ENCODE assay signal across 25 mouse cellular contexts in genomic region chr15:85202787-85203186, GRCm38 (mm10). TPM values are rescaled to one million over a fixed set of nuclear protein-coding genes. Genes with fewer than 3 reads are reported as not detected.
DNase-seq lines count a peak whose midpoint lies in the region; ATAC-seq and TF ChIP-seq lines count a peak whose summit lies in the region.
"Had no signal": no experiment of that assay in that cellular context is flagged by ENCODE, and none has a peak within 500 bp of the region (broad histone marks: within the 10 kb centered on the region; RNA-seq: fewer than 3 reads in every experiment).

No protein-coding gene starts in this region.

- H3K36me3 ChIP-seq in midbrain, postnatal 0 days (ENCODE audit: insufficient read depth, low read length), result no peaks in the 10 kb centered on the region
- no peaks in the 10 kb centered on the region for H3K36me3 ChIP-seq in midbrain, embryonic 14.5 days (ENCODE audit: control insufficient read depth, insufficient read depth, low read length)
- H3K36me3 ChIP-seq in limb, embryonic 12.5 days, result no peaks in the 10 kb centered on the region
- H3K36me3 ChIP-seq: forebrain, embryonic 12.5 days; G1E; hindbrain, embryonic 10.5 days; hindbrain, embryonic 15.5 days; intestine, embryonic 15.5 days; limb, embryonic 15.5 days; liver, embryonic 13.5 days; midbrain, embryonic 12.5 days; stomach, embryonic 15.5 days had no signal

- no peaks in the 10 kb centered on the region for H3K27me3 ChIP-seq in midbrain, postnatal 0 days (ENCODE audit: insufficient read depth, low read length)
- H3K27me3 ChIP-seq in midbrain, embryonic 14.5 days (ENCODE audit: control insufficient read depth, insufficient read depth, low read length), result no peaks in the 10 kb centered on the region; the same call in 1 of the 2 replicates
- H3K27me3 ChIP-seq in limb, embryonic 12.5 days, result no peaks in the 10 kb centered on the region
- H3K27me3 ChIP-seq: hindbrain, embryonic 15.5 days; intestine, embryonic 15.5 days; limb, embryonic 15.5 days; stomach, embryonic 15.5 days had no signal

- TF ChIP-seq CTCF in midbrain, postnatal 0 days (IDR thresholded peaks at IDR 0.05), result no peak

- no peaks in the 10 kb centered on the region for H3K9me3 ChIP-seq in midbrain, postnatal 0 days (ENCODE audit: low read length)
- no peaks in the 10 kb centered on the region for H3K9me3 ChIP-seq in midbrain, embryonic 14.5 days (ENCODE audit: control insufficient read depth, low read length)
- no peaks in the 10 kb centered on the region for H3K9me3 ChIP-seq in limb, embryonic 12.5 days
- H3K9me3 ChIP-seq: forebrain, embryonic 12.5 days; hindbrain, embryonic 10.5 days; hindbrain, embryonic 15.5 days; intestine, embryonic 15.5 days; limb, embryonic 15.5 days; liver, embryonic 13.5 days; midbrain, embryonic 12.5 days; stomach, embryonic 15.5 days had no signal

- H3K27ac ChIP-seq in midbrain, postnatal 0 days (ENCODE audit: low read depth, low read length), result no peak overlapping the region
- no peak overlapping the region for H3K27ac ChIP-seq in midbrain, embryonic 14.5 days (replicated peaks; ENCODE audit: low read depth, low read length)
- H3K27ac ChIP-seq in limb, embryonic 12.5 days, result no peak overlapping the region
- H3K27ac ChIP-seq: forebrain, embryonic 12.5 days; hindbrain, embryonic 10.5 days; hindbrain, embryonic 15.5 days; intestine, embryonic 15.5 days; limb, embryonic 15.5 days; liver, embryonic 13.5 days; midbrain, embryonic 12.5 days had no signal

- no peak for ATAC-seq in midbrain, postnatal 0 days (ENCODE audit: low FRiP score)
- ATAC-seq in midbrain, embryonic 14.5 days (ENCODE audit: low FRiP score, low TSS enrichment), result no peak
- no peak for ATAC-seq in limb, embryonic 12.5 days (ENCODE audit: insufficient number of reproducible peaks, insufficient read depth, low FRiP score, low TSS enrichment, low read depth)
- ATAC-seq: intestine, embryonic 15.5 days had no signal

- peak; percentile 7 for DNase-seq in kidney, adult 11 months
- DNase-seq in kidney, adult 8-10 months, result no peak
- peak; percentile 36 for DNase-seq in midbrain, postnatal 0 days (ENCODE audit: low spot score)
- no peak for DNase-seq in midbrain, embryonic 14.5 days
- peak; percentile 62 for DNase-seq in NIH3T3 (ENCODE audit: low read depth)
- no peak for DNase-seq in heart, adult 9 months (ENCODE audit: low spot score in 2 of 2)
- DNase-seq: adrenal gland, adult 2 months; adrenal gland, postnatal 36 days; cerebellum, adult 9-10 months; gastrocnemius, postnatal 10 days; heart, postnatal 14 days; liver, embryonic 13.5 days; lung, adult 18-20 months; thymus, postnatal 25 days had no signal

- H3K4me1 ChIP-seq in midbrain, postnatal 0 days (ENCODE audit: insufficient read depth, low read length), result no peaks in the 10 kb centered on the region
- peaks cover 22% of the 10 kb centered on the region for H3K4me1 ChIP-seq in midbrain, embryonic 14.5 days (ENCODE audit: control insufficient read depth, insufficient read depth, low read length)
- peaks cover 31% of the 10 kb centered on the region for H3K4me1 ChIP-seq in limb, embryonic 12.5 days (replicated peaks)

- no peak overlapping the region for H3K9ac ChIP-seq in midbrain, postnatal 0 days (replicated peaks; ENCODE audit: low read length, poor library complexity, severe bottlenecking)
- no peak overlapping the region for H3K9ac ChIP-seq in midbrain, embryonic 14.5 days (replicated peaks; ENCODE audit: low read length)
- H3K9ac ChIP-seq in limb, embryonic 12.5 days (replicated peaks), result 0 out of 2 replicates have a peak overlapping the region, but pooled peaks have one; percentile 12
- H3K9ac ChIP-seq: forebrain, embryonic 12.5 days; hindbrain, embryonic 15.5 days; intestine, embryonic 15.5 days; limb, embryonic 15.5 days; liver, embryonic 13.5 days; midbrain, embryonic 12.5 days; stomach, embryonic 15.5 days had no signal

- no peak overlapping the region for H3K4me2 ChIP-seq in midbrain, postnatal 0 days (ENCODE audit: low read depth, low read length, poor library complexity, severe bottlenecking)
- no peak overlapping the region for H3K4me2 ChIP-seq in midbrain, embryonic 14.5 days (ENCODE audit: low read length)
- no peak overlapping the region for H3K4me2 ChIP-seq in limb, embryonic 12.5 days
- H3K4me2 ChIP-seq: forebrain, embryonic 12.5 days; hindbrain, embryonic 15.5 days; intestine, embryonic 15.5 days; limb, embryonic 15.5 days; liver, embryonic 13.5 days; midbrain, embryonic 12.5 days; stomach, embryonic 15.5 days had no signal

- H3K4me3 ChIP-seq in midbrain, postnatal 0 days (ENCODE audit: low read depth, low read length), result no peak overlapping the region
- no peak overlapping the region for H3K4me3 ChIP-seq in midbrain, embryonic 14.5 days (replicated peaks; ENCODE audit: low read depth, low read length)
- H3K4me3 ChIP-seq in limb, embryonic 12.5 days (replicated peaks), result no peak overlapping the region
- H3K4me3 ChIP-seq: erythroblast, embryonic 14.5 days; forebrain, embryonic 12.5 days; hindbrain, embryonic 10.5 days; hindbrain, embryonic 15.5 days; intestine, embryonic 15.5 days; limb, embryonic 15.5 days; liver, embryonic 13.5 days; midbrain, embryonic 12.5 days; stomach, embryonic 15.5 days had no signal

- WGBS in midbrain, postnatal 0 days, result 68% methylated on average over 5 of the region's 5 CpGs
- 70% methylated on average over 5 of the region's 5 CpGs for WGBS in midbrain, embryonic 14.5 days
- 44% methylated on average over 5 of the region's 5 CpGs for WGBS in limb, embryonic 12.5 days

RNA-seq across cellular contexts. Expression of gene Fbln1, which starts 3.0 kb away (rescaled TPM):
- 57.8 and 64.5 TPM in 2 replicates for total RNA-seq in midbrain, postnatal 0 days (2014; rRNA removed)
- 46.2 and 48.5 TPM in 2 replicates for polyA plus RNA-seq in midbrain, postnatal 0 days (2015; fragmentation: Nextera tagmentation; extraction: Ambion mirVana)
- polyA plus RNA-seq in midbrain, embryonic 14.5 days (2014; fragmentation: Nextera tagmentation; extraction: Ambion mirVana), result 16.7 and 37.0 TPM in 2 replicates
- polyA plus RNA-seq in limb, embryonic 12.5 days (2016; fragmentation: Nextera tagmentation; extraction: Ambion mirVana), result 253 and 255 TPM in 2 replicates
- total RNA-seq: monocyte, adult 5-6 weeks had no signal
- polyA plus RNA-seq: erythroblast, embryonic 14.5 days; G1E had no signal

Comparison
In these comparisons a context has a peak if more than half of its experiments do, and no peak if none do; other contexts are left out.
1. DNase-seq: peak in kidney, adult 11 months (single experiment), midbrain, postnatal 0 days (single experiment) and NIH3T3 (single experiment); none in kidney, adult 8-10 months (0 of 2), midbrain, embryonic 14.5 days (single experiment) and heart, adult 9 months (0 of 2).